Mouse (Mus musculus) megakaryocyte, embryonic 14.5 days (primary cell): ENCODE measurements around the gene Camk2n1. TPM values are rescaled to one million over a fixed set of nuclear protein-coding genes. Genes with fewer than 3 reads are reported as not detected.

Experiments used
- H3K27me3 ChIP-seq: replicated peaks from 2 replicates; pipeline ENCODE3; 2012; ENCODE audit warnings: inconsistent platforms
- H3K36me3 ChIP-seq: replicated peaks from 2 replicates; pipeline ENCODE3; 2012; ENCODE audit warnings: low read length, inconsistent platforms, mixed read lengths
- H3K4me1 ChIP-seq: 2 replicates; pipeline ENCODE4 v1.6.1; 2012; ENCODE audit warnings: inconsistent platforms
- H3K4me3 ChIP-seq: replicated peaks from 2 replicates; pipeline ENCODE3; 2012; ENCODE audit warnings: moderate library complexity, mild to moderate bottlenecking, inconsistent platforms
- H3K9me3 ChIP-seq: 2 replicates; pipeline ENCODE4 v1.6.1; 2012; ENCODE audit warnings: inconsistent platforms
- FLI1 ChIP-seq: IDR thresholded peaks from 2 replicates; pipeline ENCODE4 v1.6.1; 2012; ENCODE audit warnings: low read length, inconsistent platforms, mixed read lengths
- GATA1 ChIP-seq: IDR thresholded peaks from 3 replicates; pipeline ENCODE4 v1.6.1; 2012; ENCODE audit warnings: mixed read lengths, low read length, inconsistent platforms, borderline replicate concordance
- polyA plus RNA-seq: library from polyadenylated mRNA; stranded (reverse); fragments of >175 nt; gene quantifications from 2 replicates; pipeline ENCODE4 v1.2.3, GENCODE M21; 2012; ENCODE audit warnings: low replicate concordance; ENCODE audit not compliant: insufficient read depth

The Camk2n1 gene
- polyA plus RNA-seq, 1 experiment, result 0.13 TPM

GRCm38 (mm10) chr4:138462971-138463831 is 9.1 kb downstream of the Camk2n1 start:
- H3K27me3 ChIP-seq, result peaks cover 100% of the 10 kb centered on the region
- no peaks in the 10 kb centered on the region for H3K36me3 ChIP-seq
- peak overlapping the region; percentile 65 for H3K4me3 ChIP-seq
- peaks cover 21% of the 10 kb centered on the region for H3K9me3 ChIP-seq
- TF ChIP-seq GATA1 (no peak), FLI1 (no peak)
- H3K4me1 ChIP-seq, result peaks cover 27% of the 10 kb centered on the region

- TF ChIP-seq GATA1 (no peak), FLI1 (no peak)
- H3K36me3 ChIP-seq, result no peaks in the 10 kb centered on the region
- peaks cover 26% of the 10 kb centered on the region for H3K9me3 ChIP-seq
- H3K4me3 ChIP-seq, result peak overlapping the region; percentile 68
- H3K27me3 ChIP-seq, result peaks cover 98% of the 10 kb centered on the region
- H3K4me1 ChIP-seq, result peaks cover 27% of the 10 kb centered on the region
Observed at GRCm38 (mm10) chr4:138463832-138464487, 9.8 kb downstream of the Camk2n1 start.

GRCm38 (mm10) chr4:138464667-138465353 is 10.7 kb downstream of the Camk2n1 start:
- peaks cover 96% of the 10 kb centered on the region for H3K27me3 ChIP-seq
- H3K4me3 ChIP-seq, result peak overlapping the region; percentile 62
- TF ChIP-seq GATA1 (no peak), FLI1 (no peak)
- peaks cover 26% of the 10 kb centered on the region for H3K9me3 ChIP-seq
- no peaks in the 10 kb centered on the region for H3K36me3 ChIP-seq
- peaks cover 27% of the 10 kb centered on the region for H3K4me1 ChIP-seq

GRCm38 (mm10) chr4:138465446-138465845 is 11.3 kb downstream of the Camk2n1 start:
- Histone ChIP-seq H3K27me3 (peaks cover 92% of the 10 kb centered on the region), H3K9me3 (peaks cover 26% of the 10 kb centered on the region), H3K4me3 (no peak overlapping the region), H3K4me1 (peaks cover 27% of the 10 kb centered on the region), H3K36me3 (no peaks in the 10 kb centered on the region)
- TF ChIP-seq GATA1 (no peak), FLI1 (no peak)

- H3K4me1 ChIP-seq, result peaks cover 27% of the 10 kb centered on the region
- H3K27me3 ChIP-seq, result peaks cover 91% of the 10 kb centered on the region
- TF ChIP-seq GATA1 (no peak), FLI1 (no peak)
- peaks cover 19% of the 10 kb centered on the region for H3K9me3 ChIP-seq
- no peak overlapping the region for H3K4me3 ChIP-seq
- H3K36me3 ChIP-seq, result no peaks in the 10 kb centered on the region
Observed at GRCm38 (mm10) chr4:138466690-138467089, 12.6 kb downstream of the Camk2n1 start.

GRCm38 (mm10) chr4:138467451-138467850 is 13.3 kb downstream of the Camk2n1 start:
- H3K27me3 ChIP-seq, result peaks cover 91% of the 10 kb centered on the region
- no peaks in the 10 kb centered on the region for H3K36me3 ChIP-seq
- peaks cover 17% of the 10 kb centered on the region for H3K9me3 ChIP-seq

GRCm38 (mm10) chr4:138469080-138469479 is 15.0 kb downstream of the Camk2n1 start:
- Histone ChIP-seq H3K27me3 (peaks cover 89% of the 10 kb centered on the region), H3K9me3 (peaks cover 17% of the 10 kb centered on the region), H3K4me3 (no peak overlapping the region), H3K4me1 (peaks cover 13% of the 10 kb centered on the region), H3K36me3 (no peaks in the 10 kb centered on the region)
- TF ChIP-seq FLI1, result no peak
- no peak for TF ChIP-seq GATA1

More at GRCm38 (mm10) chr4:138467451-138467850, 13.3 kb downstream of the Camk2n1 start:
- TF ChIP-seq GATA1 (no peak), FLI1 (no peak)
- H3K4me3 ChIP-seq, result no peak overlapping the region
- peaks cover 27% of the 10 kb centered on the region for H3K4me1 ChIP-seq

GRCm38 (mm10) chr4:138471241-138471640 is 17.1 kb downstream of the Camk2n1 start:
- Histone ChIP-seq H3K36me3 (no peaks in the 10 kb centered on the region), H3K4me1 (no peaks in the 10 kb centered on the region), H3K27me3 (peaks cover 89% of the 10 kb centered on the region), H3K9me3 (peaks cover 17% of the 10 kb centered on the region), H3K4me3 (no peak overlapping the region)
- TF ChIP-seq FLI1 (no peak), GATA1 (no peak)

- no peak for TF ChIP-seq FLI1
- TF ChIP-seq GATA1, result no peak
- Histone ChIP-seq H3K4me3 (no peak overlapping the region), H3K9me3 (peaks cover 5% of the 10 kb centered on the region), H3K4me1 (no peaks in the 10 kb centered on the region), H3K36me3 (no peaks in the 10 kb centered on the region), H3K27me3 (peaks cover 85% of the 10 kb centered on the region)
Observed at GRCm38 (mm10) chr4:138479595-138479994, 25.5 kb downstream of the Camk2n1 start.

GRCm38 (mm10) chr4:138480962-138481361 is 26.8 kb downstream of the Camk2n1 start:
- no peaks in the 10 kb centered on the region for H3K4me1 ChIP-seq
- H3K36me3 ChIP-seq, result no peaks in the 10 kb centered on the region
- TF ChIP-seq GATA1 (no peak), FLI1 (no peak)
- H3K9me3 ChIP-seq, result peaks cover 5% of the 10 kb centered on the region
- peaks cover 80% of the 10 kb centered on the region for H3K27me3 ChIP-seq
- no peak overlapping the region for H3K4me3 ChIP-seq
